Mouse (Mus musculus): ENCODE measurements around the gene Wdfy2. TPM values are rescaled to one million over a fixed set of nuclear protein-coding genes. Genes with fewer than 3 reads are reported as not detected.

Wdfy2 gene
- 8.9 and 11.0 TPM in 2 replicates for polyA plus RNA-seq (2015; fragmentation: Nextera tagmentation; extraction: Ambion mirVana)

DNA sequence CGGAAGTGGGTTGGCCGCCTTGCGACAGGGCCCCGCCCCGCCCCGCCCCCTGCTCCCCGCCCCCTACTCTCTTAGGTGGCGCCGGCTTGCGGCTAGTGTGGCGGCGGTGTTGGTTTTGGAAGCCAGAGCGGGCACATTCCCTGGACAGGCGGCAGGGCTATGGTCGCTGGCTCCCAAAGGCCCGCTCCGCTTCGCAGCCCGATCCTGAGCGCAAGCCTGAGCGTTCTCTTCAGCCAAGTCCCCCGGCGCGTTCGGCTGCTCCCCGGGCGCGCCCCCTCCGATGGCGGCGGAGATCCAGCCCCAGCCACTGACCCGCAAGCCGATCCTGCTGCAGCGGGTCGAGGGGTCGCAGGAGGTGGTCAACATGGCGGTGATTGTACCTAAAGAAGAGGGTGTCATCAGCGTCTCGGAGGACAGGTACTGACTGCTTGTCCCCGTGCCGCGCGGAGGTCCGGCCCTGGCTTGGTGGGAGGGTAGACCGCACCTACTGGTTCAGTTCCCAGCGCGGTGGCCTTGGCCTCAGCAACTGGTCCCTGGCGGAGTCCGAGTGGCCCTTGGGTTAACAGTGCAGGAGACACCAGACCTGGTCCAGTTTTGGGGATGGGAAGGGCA lies at the start of gene Wdfy2:
Gene Wdfy2, plus strand, starts transcription at position 38 of the 612 bp plus-strand sequence.
- Histone ChIP-seq H3K9ac (replicated peaks; ENCODE audit: low read depth, low read length) (peak within 1 kb of the TSS; percentile 84), H3K4me2 (ENCODE audit: low read length) (peak within 1 kb of the TSS; percentile 77), H3K4me1 (replicated peaks; ENCODE audit: control insufficient read depth, insufficient read depth, low read length) (peaks cover 15% of the 10 kb centered on the region), H3K27me3 (replicated peaks; ENCODE audit: control insufficient read depth, insufficient read depth, low read length) (no peaks in the 10 kb centered on the region), H3K36me3 (ENCODE audit: control insufficient read depth, insufficient read depth) (peaks cover 3% of the 10 kb centered on the region; the same call in 1 of the 2 replicates), H3K27ac (ENCODE audit: low read length) (peak within 1 kb of the TSS; percentile 85), H3K4me3 (replicated peaks; ENCODE audit: low read length) (peak within 1 kb of the TSS; percentile 78), H3K9me3 (ENCODE audit: control insufficient read depth, low read length) (no peaks in the 10 kb centered on the region)
- under 1% methylated on average over 45 of the region's 49 CpGs for WGBS
- peak; percentile 16 for ATAC-seq

- H3K27me3 ChIP-seq (replicated peaks; ENCODE audit: control insufficient read depth, insufficient read depth, low read length): no peaks in the 10 kb centered on the region
- H3K4me2 ChIP-seq (ENCODE audit: low read length): no peak overlapping the region
- H3K27ac ChIP-seq (ENCODE audit: low read length): no peak overlapping the region
- H3K4me3 ChIP-seq (replicated peaks; ENCODE audit: low read length): no peak overlapping the region
- no peak for ATAC-seq
- no peaks in the 10 kb centered on the region for H3K36me3 ChIP-seq (ENCODE audit: control insufficient read depth, insufficient read depth)
- no peaks in the 10 kb centered on the region for H3K4me1 ChIP-seq (replicated peaks; ENCODE audit: control insufficient read depth, insufficient read depth, low read length)
- WGBS: 71% methylated on average over 4 of the region's 4 CpGs
- no peaks in the 10 kb centered on the region for H3K9me3 ChIP-seq (ENCODE audit: control insufficient read depth, low read length)
- no peak overlapping the region for H3K9ac ChIP-seq (replicated peaks; ENCODE audit: low read depth, low read length)
Observed at GRCm38 (mm10) chr14:62789282-62789681, 48.2 kb upstream of the Wdfy2 start.

DNA sequence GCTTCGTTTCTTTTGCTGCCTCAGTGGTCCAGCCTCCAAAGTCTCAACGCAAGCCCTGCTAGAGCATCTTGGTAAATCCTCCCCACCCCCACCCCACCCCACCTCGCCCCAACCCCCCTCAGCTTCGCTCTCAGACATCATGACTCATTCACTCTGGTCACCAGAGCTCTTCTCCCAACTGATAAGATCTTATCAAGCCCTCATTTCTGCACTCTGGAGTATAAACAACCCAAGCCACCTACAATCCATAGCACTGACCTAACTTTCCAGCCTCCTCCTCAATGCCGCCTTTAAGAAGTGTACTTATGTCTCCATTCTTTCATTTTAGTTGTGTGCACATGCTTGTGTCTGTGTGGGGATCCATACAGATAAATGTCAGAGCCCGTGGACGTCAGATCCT lies 41.8 kb upstream of the Wdfy2 start:
- Histone ChIP-seq H3K36me3 (ENCODE audit: control insufficient read depth, insufficient read depth) (no peaks in the 10 kb centered on the region), H3K27ac (ENCODE audit: low read length) (no peak overlapping the region), H3K27me3 (replicated peaks; ENCODE audit: control insufficient read depth, insufficient read depth, low read length) (no peaks in the 10 kb centered on the region), H3K4me1 (replicated peaks; ENCODE audit: control insufficient read depth, insufficient read depth, low read length) (no peaks in the 10 kb centered on the region), H3K4me3 (replicated peaks; ENCODE audit: low read length) (no peak overlapping the region), H3K9ac (replicated peaks; ENCODE audit: low read depth, low read length) (no peak overlapping the region), H3K4me2 (ENCODE audit: low read length) (no peak overlapping the region), H3K9me3 (ENCODE audit: control insufficient read depth, low read length) (no peaks in the 10 kb centered on the region)
- no peak for ATAC-seq
- 84% methylated on average over 7 of the region's 7 CpGs for WGBS

DNA sequence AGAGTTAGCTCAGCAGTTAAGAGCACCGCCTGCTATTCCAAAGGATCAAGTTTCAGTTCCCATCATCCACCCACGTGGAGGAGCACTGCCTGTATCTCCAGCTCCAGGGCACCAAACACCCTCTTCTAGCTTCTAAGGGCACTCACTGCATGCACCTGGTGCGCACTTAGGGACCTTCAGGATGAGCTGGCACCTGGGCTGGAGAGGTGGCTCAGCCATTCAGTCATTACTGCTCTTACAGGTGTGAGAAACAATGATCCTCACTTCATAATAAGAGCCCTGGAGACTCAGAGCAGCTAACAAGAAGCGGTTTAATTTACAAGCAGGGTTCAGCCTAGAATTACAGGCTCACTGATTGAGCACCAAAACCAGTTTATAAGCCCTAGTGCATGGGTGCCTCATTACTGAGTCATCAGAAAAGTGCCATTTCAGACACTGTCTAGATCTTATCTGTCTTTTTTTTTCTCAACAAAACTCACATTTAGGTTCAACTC lies 38.8 kb upstream of the Wdfy2 start:
- Histone ChIP-seq H3K4me2 (ENCODE audit: low read length) (no peak overlapping the region), H3K36me3 (ENCODE audit: control insufficient read depth, insufficient read depth) (no peaks in the 10 kb centered on the region), H3K9me3 (ENCODE audit: control insufficient read depth, low read length) (no peaks in the 10 kb centered on the region), H3K27ac (ENCODE audit: low read length) (no peak overlapping the region), H3K27me3 (replicated peaks; ENCODE audit: control insufficient read depth, insufficient read depth, low read length) (no peaks in the 10 kb centered on the region), H3K9ac (replicated peaks; ENCODE audit: low read depth, low read length) (no peak overlapping the region), H3K4me1 (replicated peaks; ENCODE audit: control insufficient read depth, insufficient read depth, low read length) (no peaks in the 10 kb centered on the region), H3K4me3 (replicated peaks; ENCODE audit: low read length) (no peak overlapping the region)
- WGBS: 4% methylated on average over 4 of the region's 4 CpGs
- ATAC-seq: no peak

DNA sequence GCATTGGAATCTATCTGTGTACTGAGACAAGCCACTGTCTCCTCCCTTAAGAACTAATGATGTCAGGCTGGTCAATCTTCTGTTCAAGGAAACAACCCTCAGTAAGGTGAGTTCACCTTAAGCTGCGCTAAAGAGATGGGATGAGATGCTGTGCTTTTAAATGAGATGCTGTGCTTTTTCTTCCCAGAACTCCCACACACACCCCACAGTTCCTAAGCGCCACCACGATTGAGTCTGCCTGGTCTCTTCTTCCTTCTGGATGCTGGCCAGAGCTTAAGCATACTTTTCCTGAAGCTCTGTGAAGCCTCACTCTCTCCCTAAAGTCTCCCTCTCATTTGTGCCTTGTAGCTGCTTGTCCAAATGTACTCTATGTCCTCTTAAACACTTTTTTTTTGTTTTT lies 36.7 kb upstream of the Wdfy2 start:
- Histone ChIP-seq H3K4me3 (replicated peaks; ENCODE audit: low read length) (no peak overlapping the region), H3K9me3 (ENCODE audit: control insufficient read depth, low read length) (no peaks in the 10 kb centered on the region), H3K27ac (ENCODE audit: low read length) (no peak overlapping the region), H3K4me1 (replicated peaks; ENCODE audit: control insufficient read depth, insufficient read depth, low read length) (no peaks in the 10 kb centered on the region), H3K9ac (replicated peaks; ENCODE audit: low read depth, low read length) (no peak overlapping the region), H3K36me3 (ENCODE audit: control insufficient read depth, insufficient read depth) (no peaks in the 10 kb centered on the region), H3K4me2 (ENCODE audit: low read length) (no peak overlapping the region), H3K27me3 (replicated peaks; ENCODE audit: control insufficient read depth, insufficient read depth, low read length) (no peaks in the 10 kb centered on the region)
- no peak for ATAC-seq
- WGBS: 88% methylated on average over 3 of the region's 3 CpGs

- H3K9me3 ChIP-seq (ENCODE audit: control insufficient read depth, low read length): no peaks in the 10 kb centered on the region
- H3K4me3 ChIP-seq (replicated peaks; ENCODE audit: low read length): no peak overlapping the region
- no peaks in the 10 kb centered on the region for H3K27me3 ChIP-seq (replicated peaks; ENCODE audit: control insufficient read depth, insufficient read depth, low read length)
- no peak overlapping the region for H3K4me2 ChIP-seq (ENCODE audit: low read length)
- no peaks in the 10 kb centered on the region for H3K4me1 ChIP-seq (replicated peaks; ENCODE audit: control insufficient read depth, insufficient read depth, low read length)
- no peaks in the 10 kb centered on the region for H3K36me3 ChIP-seq (ENCODE audit: control insufficient read depth, insufficient read depth)
- no peak for ATAC-seq
- H3K27ac ChIP-seq (ENCODE audit: low read length): no peak overlapping the region
- 82% methylated on average over 5 of the region's 5 CpGs for WGBS
- H3K9ac ChIP-seq (replicated peaks; ENCODE audit: low read depth, low read length): no peak overlapping the region
Observed at GRCm38 (mm10) chr14:62803204-62803603, 34.3 kb upstream of the Wdfy2 start.

DNA sequence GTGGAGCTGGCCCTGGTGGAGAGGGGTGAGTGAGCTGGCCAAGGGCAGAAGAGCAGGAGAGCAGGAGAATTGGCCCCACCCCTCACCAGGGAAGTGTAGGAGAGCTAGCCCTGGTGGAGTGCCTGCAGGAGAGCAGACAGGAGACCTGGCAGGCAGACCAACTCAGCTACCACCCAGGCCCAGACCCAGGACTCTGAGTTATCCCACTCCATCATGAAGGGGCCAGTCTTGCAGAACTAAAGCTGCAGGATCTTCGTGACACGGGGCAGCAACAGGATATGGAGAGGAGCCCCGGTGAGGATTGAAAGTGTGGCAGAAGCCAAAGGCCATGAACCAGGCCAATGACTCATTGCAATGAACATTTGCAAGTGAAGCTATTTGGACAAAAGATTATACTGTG lies 30.6 kb upstream of the Wdfy2 start:
- Histone ChIP-seq H3K27me3 (replicated peaks; ENCODE audit: control insufficient read depth, insufficient read depth, low read length) (no peaks in the 10 kb centered on the region), H3K9me3 (ENCODE audit: control insufficient read depth, low read length) (no peaks in the 10 kb centered on the region), H3K9ac (replicated peaks; ENCODE audit: low read depth, low read length) (no peak overlapping the region), H3K4me2 (ENCODE audit: low read length) (no peak overlapping the region), H3K27ac (ENCODE audit: low read length) (no peak overlapping the region), H3K4me3 (replicated peaks; ENCODE audit: low read length) (no peak overlapping the region), H3K4me1 (replicated peaks; ENCODE audit: control insufficient read depth, insufficient read depth, low read length) (no peaks in the 10 kb centered on the region), H3K36me3 (ENCODE audit: control insufficient read depth, insufficient read depth) (no peaks in the 10 kb centered on the region)
- ATAC-seq: no peak
- 77% methylated on average over 3 of the region's 3 CpGs for WGBS

DNA sequence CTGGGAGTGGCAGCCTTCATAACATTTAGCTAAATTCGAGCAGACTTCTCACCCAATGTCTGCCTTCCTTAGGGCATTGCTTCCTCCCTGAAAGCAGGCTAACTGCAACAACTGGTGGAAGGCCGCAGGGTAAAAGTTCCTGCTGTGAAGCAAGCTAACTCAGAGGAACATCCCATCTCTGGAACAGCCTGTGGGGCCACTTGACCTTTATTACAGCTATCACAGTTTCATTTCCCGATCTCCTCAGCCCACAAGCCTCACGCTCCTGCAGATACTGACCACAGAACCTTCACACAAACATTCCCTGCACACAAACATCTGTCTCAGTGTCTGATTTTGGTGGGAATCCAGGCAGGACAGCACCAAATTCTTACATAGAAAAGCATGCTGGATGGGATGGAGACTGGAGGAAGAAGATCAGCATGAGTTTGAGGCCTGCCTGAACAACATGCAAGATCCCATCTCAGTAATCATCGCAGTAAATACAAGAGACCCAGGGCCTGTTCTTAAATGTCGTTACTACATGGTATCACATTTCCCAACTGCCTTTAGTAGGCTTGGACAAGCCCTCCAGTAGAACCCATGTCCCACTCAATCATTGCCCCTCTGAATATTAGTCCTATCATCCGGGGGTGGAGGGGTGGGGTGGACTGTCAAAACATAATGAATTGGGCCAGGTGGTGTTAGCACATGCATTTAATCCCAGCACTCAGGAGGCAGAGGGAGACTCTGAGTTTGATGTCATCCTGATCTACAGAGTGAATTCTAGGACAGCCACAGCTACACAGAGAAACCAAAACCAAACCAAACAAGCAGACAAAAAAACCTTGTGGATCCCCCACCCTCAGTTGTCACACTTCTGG lies 28.6 kb upstream of the Wdfy2 start:
- H3K27ac ChIP-seq (ENCODE audit: low read length): no peak overlapping the region
- H3K4me1 ChIP-seq (replicated peaks; ENCODE audit: control insufficient read depth, insufficient read depth, low read length): no peaks in the 10 kb centered on the region
- no peak for ATAC-seq
- H3K27me3 ChIP-seq (replicated peaks; ENCODE audit: control insufficient read depth, insufficient read depth, low read length): no peaks in the 10 kb centered on the region
- WGBS: 83% methylated on average over 7 of the region's 7 CpGs
- no peaks in the 10 kb centered on the region for H3K9me3 ChIP-seq (ENCODE audit: control insufficient read depth, low read length)
- no peaks in the 10 kb centered on the region for H3K36me3 ChIP-seq (ENCODE audit: control insufficient read depth, insufficient read depth)
- no peak overlapping the region for H3K4me3 ChIP-seq (replicated peaks; ENCODE audit: low read length)
- no peak overlapping the region for H3K9ac ChIP-seq (replicated peaks; ENCODE audit: low read depth, low read length)
- H3K4me2 ChIP-seq (ENCODE audit: low read length): no peak overlapping the region

DNA sequence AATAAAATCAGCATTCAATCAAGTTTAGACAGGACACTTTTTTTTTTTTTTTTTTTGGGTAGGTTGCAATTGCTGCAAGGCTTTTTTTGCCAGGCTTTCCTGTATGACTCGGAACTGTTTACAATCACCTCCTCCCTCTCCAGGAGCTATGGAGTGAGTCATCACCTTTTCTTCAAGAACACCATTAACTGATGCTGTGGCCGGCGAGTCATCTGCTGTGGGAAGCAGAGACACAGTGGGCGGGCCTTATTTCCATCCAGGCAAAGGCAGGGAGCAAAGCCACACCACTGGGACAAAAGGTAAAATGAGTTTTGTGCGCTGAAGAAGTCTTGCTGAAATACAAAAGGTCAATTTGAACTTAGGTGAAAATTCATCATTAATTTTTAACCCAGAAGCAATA lies 24.7 kb upstream of the Wdfy2 start:
- no peaks in the 10 kb centered on the region for H3K4me1 ChIP-seq (replicated peaks; ENCODE audit: control insufficient read depth, insufficient read depth, low read length)

More for the DNA sequence above, 24.7 kb upstream of the Wdfy2 start:
- WGBS: 70% methylated on average over 5 of the region's 5 CpGs
- no peaks in the 10 kb centered on the region for H3K9me3 ChIP-seq (ENCODE audit: control insufficient read depth, low read length)
- no peak overlapping the region for H3K27ac ChIP-seq (ENCODE audit: low read length)
- H3K4me2 ChIP-seq (ENCODE audit: low read length): no peak overlapping the region
- no peaks in the 10 kb centered on the region for H3K27me3 ChIP-seq (replicated peaks; ENCODE audit: control insufficient read depth, insufficient read depth, low read length)
- no peak overlapping the region for H3K9ac ChIP-seq (replicated peaks; ENCODE audit: low read depth, low read length)
- no peak for ATAC-seq
- H3K36me3 ChIP-seq (ENCODE audit: control insufficient read depth, insufficient read depth): no peaks in the 10 kb centered on the region
- no peak overlapping the region for H3K4me3 ChIP-seq (replicated peaks; ENCODE audit: low read length)
